Mouse (Mus musculus) bone marrow macrophage, adult 2 months (primary cell): ENCODE measurements around the gene Cebpa.

ENCODE experiments used
- CTCF ChIP-seq: IDR thresholded peaks from 2 replicates; pipeline ENCODE4 v1.5.1; 2012; ENCODE audit warnings: low read depth, mild to moderate bottlenecking, low read length, moderate library complexity
- POLR2A ChIP-seq: IDR thresholded peaks from 2 replicates; pipeline ENCODE4 v1.6.1; 2012; ENCODE audit warnings: mild to moderate bottlenecking, low read depth, low read length, borderline replicate concordance

GRCm38 (mm10) chr7:35164131-35164530 is 45.0 kb downstream of the Cebpa start:
- TF ChIP-seq CTCF (no peak), POLR2A (no peak)
